Mouse (Mus musculus): Measurements from ENCODE around the gene Mcub. TPM values are rescaled to one million over a fixed set of nuclear protein-coding genes. Genes with fewer than 3 reads are reported as not detected.

Mcub gene
- 1 to 10 TPM in 1 of 2 experiments, under 1 TPM in 1; 0.99 to 1.9 TPM for total RNA-seq (2021)

- no peak for DNase-seq (ENCODE audit: low spot score in 2 of 2)
- intact Hi-C loops (cut with DNase I): no loop called here
Measured at GRCm38 (mm10) chr3:129969432-129970395, at the start of gene Mcub. Gene Mcub, minus strand, starts transcription at chr3:129970206.

GRCm38 (mm10) chr3:130012943-130013342 lies 42.9 kb upstream of the Mcub start:
- intact Hi-C loops (cut with DNase I): no loop called here
- no peak for DNase-seq (ENCODE audit: low spot score in 2 of 2)

DNA sequence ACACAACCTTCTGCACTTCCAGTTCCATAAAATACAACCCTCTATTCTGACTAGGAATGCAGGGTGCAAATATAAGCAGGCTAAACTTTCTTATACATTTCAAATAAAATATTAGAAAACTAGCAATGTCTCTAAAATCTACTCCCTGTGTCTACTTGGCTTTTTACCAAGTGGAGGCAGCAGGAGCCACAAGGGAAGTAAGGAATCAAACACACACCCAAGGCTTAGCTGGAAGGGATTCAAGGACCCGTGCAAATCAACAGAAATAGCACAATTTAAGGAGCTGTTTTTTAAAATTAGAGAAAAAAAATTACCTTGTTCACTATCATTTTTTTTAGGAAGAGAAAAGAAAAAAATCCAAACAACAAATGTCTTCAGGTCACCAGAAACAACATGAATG lies 41.2 kb upstream of the Mcub start:
- intact Hi-C loops (cut with DNase I): no loop called here
- DNase-seq (ENCODE audit: low spot score in 2 of 2): no peak

- DNase-seq (ENCODE audit: low spot score in 2 of 2): no peak
- intact Hi-C loops (cut with DNase I): no loop called here
Measured at GRCm38 (mm10) chr3:130006141-130006540, 36.1 kb upstream of the Mcub start.

DNA sequence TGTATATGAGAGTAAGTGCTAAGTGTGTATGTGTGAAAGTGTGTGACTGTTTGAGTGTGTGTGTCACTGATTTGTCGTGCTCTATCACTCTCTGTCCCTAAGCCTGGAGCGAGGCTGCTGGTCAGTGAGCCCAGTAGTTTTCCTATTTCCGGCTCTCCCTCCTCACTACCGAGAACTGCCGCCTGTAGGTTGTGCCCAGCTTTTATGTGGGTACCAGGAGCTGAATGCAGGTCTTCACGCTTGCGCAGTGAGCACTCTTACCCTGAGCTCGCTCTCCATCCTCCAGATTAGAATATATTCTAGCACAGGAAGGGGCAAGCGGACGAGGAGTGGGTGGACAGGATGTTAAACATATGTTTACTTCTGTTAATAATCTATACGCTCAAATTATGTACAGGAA lies 30.9 kb upstream of the Mcub start:
- DNase-seq (ENCODE audit: low spot score in 2 of 2): no peak
- intact Hi-C loops (cut with DNase I): no loop called here

DNA sequence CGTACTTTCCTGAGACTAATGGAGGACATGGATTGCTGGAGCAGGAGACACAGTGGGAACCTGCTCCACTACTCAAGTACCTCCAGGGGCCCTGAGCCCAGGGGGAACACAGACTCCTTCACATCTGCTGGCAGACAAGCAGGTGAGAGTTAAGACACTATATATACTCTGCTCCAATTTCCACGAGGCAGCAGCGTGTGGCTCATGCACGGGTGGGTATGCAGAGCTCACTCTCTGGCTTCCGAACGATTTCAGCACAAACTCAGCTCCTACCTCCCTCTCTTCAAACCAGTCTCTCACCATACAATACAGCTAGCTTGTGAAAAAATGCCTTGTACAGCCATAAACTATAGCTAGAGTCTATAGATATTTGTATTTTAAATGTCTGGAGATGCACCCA lies 28.5 kb upstream of the Mcub start:
- intact Hi-C loops (cut with DNase I): loop anchor here (5.0 kb wide), 1 partner anchor 64 kb away; the partner anchor contains the start of gene Sec24b
- DNase-seq (ENCODE audit: low spot score in 2 of 2): peak; percentile 43 to 69

- intact Hi-C loops (cut with DNase I): loop anchor here (5.0 kb wide), 1 partner anchor 64 kb away; the partner anchor contains the start of gene Sec24b
- DNase-seq (ENCODE audit: low spot score in 2 of 2): peak in 1 of 2 experiments; percentile 31
Measured at GRCm38 (mm10) chr3:129998001-129998400, 28.0 kb upstream of the Mcub start.

DNA sequence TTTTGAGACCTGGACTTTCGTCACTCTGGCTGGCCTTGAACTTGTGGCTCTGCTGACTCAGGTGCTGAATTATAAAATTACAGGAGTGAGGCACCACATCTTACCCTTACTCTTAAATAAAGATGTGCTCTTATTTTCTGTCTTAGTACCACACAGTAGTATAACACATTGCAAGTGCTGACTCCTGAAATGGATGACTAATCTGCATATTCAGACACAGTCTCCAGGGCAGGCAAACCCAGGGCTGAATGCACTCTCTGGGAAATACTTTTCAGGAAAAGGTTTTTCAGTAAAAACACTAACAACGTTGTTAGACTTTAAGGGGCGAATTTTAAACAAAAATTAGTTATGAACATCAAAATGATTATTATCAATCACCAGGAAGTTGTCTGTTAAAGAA lies 27.3 kb upstream of the Mcub start:
- intact Hi-C loops (cut with DNase I): loop anchor here (5.0 kb wide), 1 partner anchor 65 kb away; the partner anchor contains the start of gene Sec24b

DNA sequence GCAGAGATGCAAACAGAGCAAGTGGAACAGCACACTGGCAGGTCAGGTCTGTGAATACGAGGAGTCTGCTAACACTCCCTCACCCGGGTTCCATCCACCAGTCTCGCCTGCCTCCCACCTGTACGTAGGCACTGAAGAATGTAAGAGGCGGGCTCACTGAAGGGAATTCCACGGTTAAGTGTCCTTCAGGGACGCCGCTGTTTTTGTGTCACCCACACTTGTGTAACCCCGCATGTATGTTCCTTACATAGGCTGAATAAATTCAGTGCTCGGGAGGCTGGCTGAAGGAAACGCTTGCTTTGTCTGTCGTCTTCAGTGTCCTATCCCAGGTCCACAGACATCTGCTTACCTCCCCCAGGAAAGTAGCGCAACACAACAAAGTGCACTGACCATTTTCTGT lies 17.3 kb upstream of the Mcub start:
- intact Hi-C loops (cut with DNase I): no loop called here
- no peak for DNase-seq (ENCODE audit: low spot score in 2 of 2)

More for the DNA sequence above, 27.3 kb upstream of the Mcub start:
- peak in 1 of 2 experiments; percentile 35 for DNase-seq (ENCODE audit: low spot score in 2 of 2)

- intact Hi-C loops (cut with DNase I): no loop called here
- no peak for DNase-seq (ENCODE audit: low spot score in 2 of 2)
Measured at GRCm38 (mm10) chr3:129985335-129985734, 15.3 kb upstream of the Mcub start.

- intact Hi-C loops (cut with DNase I): no loop called here
- no peak for DNase-seq (ENCODE audit: low spot score in 2 of 2)
Measured at GRCm38 (mm10) chr3:129984797-129985196, 14.8 kb upstream of the Mcub start.

- peak in 1 of 2 experiments; percentile 31 for DNase-seq (ENCODE audit: low spot score in 2 of 2)
- intact Hi-C loops (cut with DNase I): no loop called here
Measured at GRCm38 (mm10) chr3:129982271-129982670, 12.3 kb upstream of the Mcub start.

DNA sequence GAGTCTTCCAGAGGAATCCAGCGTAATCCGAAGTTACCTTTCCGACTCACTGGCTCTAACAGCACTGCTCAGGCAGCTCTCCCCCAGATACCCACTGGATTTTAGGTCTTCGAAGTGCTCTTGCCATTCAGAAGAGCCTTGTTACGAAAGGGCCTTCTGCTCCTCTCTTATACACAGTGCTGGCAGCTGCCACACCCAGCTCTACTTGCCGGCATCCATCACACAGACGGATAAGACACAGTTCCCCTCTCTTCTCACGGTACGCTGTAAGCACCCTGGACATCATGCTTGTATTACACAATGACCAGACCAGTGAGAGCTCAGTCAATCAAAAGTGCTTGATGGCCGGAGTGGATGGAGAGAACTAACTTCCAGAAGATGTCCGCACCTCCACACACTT lies 11.8 kb upstream of the Mcub start:
- intact Hi-C loops (cut with DNase I): no loop called here
- no peak for DNase-seq (ENCODE audit: low spot score in 2 of 2)

GRCm38 (mm10) chr3:129979510-129979909 lies 9.5 kb upstream of the Mcub start:
- intact Hi-C loops (cut with DNase I): no loop called here
- DNase-seq (ENCODE audit: low spot score in 2 of 2): no peak

DNA sequence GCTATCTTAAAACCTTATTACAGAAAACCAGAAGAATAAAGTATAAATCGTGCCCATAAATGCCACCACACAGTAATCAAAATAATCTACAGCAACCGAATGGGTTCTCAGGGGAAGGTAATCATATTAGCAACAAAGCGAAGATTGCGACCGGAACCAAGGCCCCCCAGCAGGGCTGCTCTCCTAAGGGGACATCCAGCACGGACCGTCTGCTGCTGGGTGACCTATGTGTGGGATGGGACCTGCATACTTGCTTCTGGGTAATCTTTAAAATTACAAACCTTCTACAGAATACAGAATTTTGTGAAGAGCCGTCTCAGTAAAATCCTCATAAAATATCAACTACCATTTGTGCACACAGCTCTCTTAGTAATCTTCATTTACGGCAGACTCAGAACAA lies 8.7 kb upstream of the Mcub start:
- intact Hi-C loops (cut with DNase I): no loop called here
- DNase-seq (ENCODE audit: low spot score in 2 of 2): no peak

GRCm38 (mm10) chr3:129976317-129976716 lies 6.3 kb upstream of the Mcub start:
- intact Hi-C loops (cut with DNase I): no loop called here

GRCm38 (mm10) chr3:129970529-129971515 lies 816 bp upstream of the Mcub start:
- intact Hi-C loops (cut with DNase I): no loop called here
- DNase-seq (ENCODE audit: low spot score in 2 of 2): no peak

More at GRCm38 (mm10) chr3:129976317-129976716, 6.3 kb upstream of the Mcub start:
- DNase-seq (ENCODE audit: low spot score in 2 of 2): no peak

DNA sequence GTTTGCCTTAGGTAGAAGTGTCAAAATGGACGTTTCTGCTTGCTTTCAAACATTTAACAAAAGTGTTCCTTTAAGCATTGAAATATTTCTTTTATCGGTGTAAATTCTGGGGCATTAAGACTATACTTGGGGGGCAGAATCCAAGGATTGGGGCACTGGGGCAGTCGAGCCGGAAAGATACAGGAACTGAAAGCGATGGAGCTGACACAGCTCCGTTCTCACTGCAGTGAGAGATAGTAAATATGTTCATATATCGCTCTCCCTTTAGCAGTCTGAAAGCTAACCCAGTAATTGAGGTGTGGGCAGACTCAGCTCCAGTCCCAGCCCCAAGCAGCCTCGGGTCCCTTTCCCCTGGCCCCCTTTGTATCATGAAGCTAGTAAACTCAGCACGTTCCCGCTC lies 975 bp downstream of the Mcub start:
- intact Hi-C loops (cut with DNase I): no loop called here
- no peak for DNase-seq (ENCODE audit: low spot score in 2 of 2)

- DNase-seq (ENCODE audit: low spot score in 2 of 2): no peak
- intact Hi-C loops (cut with DNase I): no loop called here
Measured at GRCm38 (mm10) chr3:129967874-129968273, 2.1 kb downstream of the Mcub start.

GRCm38 (mm10) chr3:129964681-129965080 lies 5.3 kb downstream of the Mcub start:
- intact Hi-C loops (cut with DNase I): no loop called here
- DNase-seq (ENCODE audit: low spot score in 2 of 2): no peak
